In genomic region chr3:65527691-65528601, GRCm38 (mm10) we compare ENCODE assay signal across 8 mouse cellular contexts. TPM values are rescaled to one million over a fixed set of nuclear protein-coding genes. Genes with fewer than 3 reads are reported as not detected.
A peak's percentile ranks its signal among the peaks of the same experiment; 100 is the strongest.
DNase-seq lines count a peak whose midpoint lies in the region; ATAC-seq lines count a peak whose summit lies in the region.

Gene Tiparp, plus strand, starts transcription at chr3:65528410.

- H3K4me1 ChIP-seq in hindbrain, embryonic 12.5 days: peaks cover 8% of the 10 kb centered on the region; the same call in 1 of the 2 replicates

- peak within 1 kb of the TSS; percentile 79 for H3K4me2 ChIP-seq in hindbrain, embryonic 12.5 days (replicated peaks)

- DNase-seq in NIH3T3 (ENCODE audit: low read depth): peak; percentile 96
- DNase-seq in cerebellum, postnatal 10 days: peak; percentile 94 to 97
- DNase-seq in frontal cortex, postnatal 10 days (ENCODE audit: low spot score in 2 of 2): peak; percentile 84 to 86
- peak; percentile 87 to 93 for DNase-seq in layer of hippocampus, postnatal 14 days (ENCODE audit: low spot score in 2 of 2)
- peak; percentile 93 for DNase-seq in lung, postnatal 14 days
- DNase-seq in retina, adult 2 months (ENCODE audit: low read depth, low spot score): peak; percentile 87
- DNase-seq in thymus, postnatal 36 days: peak; percentile 90 to 93

- H3K9ac ChIP-seq in hindbrain, embryonic 12.5 days: peak within 1 kb of the TSS; percentile 91

- H3K9me3 ChIP-seq in hindbrain, embryonic 12.5 days (replicated peaks): no peaks in the 10 kb centered on the region

- no peaks in the 10 kb centered on the region for H3K27me3 ChIP-seq in hindbrain, embryonic 12.5 days

- peak; percentile 95 for ATAC-seq in hindbrain, embryonic 12.5 days (ENCODE audit: low FRiP score)

- H3K36me3 ChIP-seq in hindbrain, embryonic 12.5 days: peaks cover 10% of the 10 kb centered on the region

- H3K27ac ChIP-seq in hindbrain, embryonic 12.5 days: peak within 1 kb of the TSS; percentile 99

- WGBS in hindbrain, embryonic 12.5 days: under 1% methylated on average over 101 of the region's 109 CpGs

- H3K4me3 ChIP-seq in hindbrain, embryonic 12.5 days: peak within 1 kb of the TSS; percentile 91

RNA-seq across cellular contexts. Expression of gene Tiparp, which starts in this region (rescaled TPM):
- polyA plus RNA-seq in hindbrain, embryonic 12.5 days (2016; fragmentation: Nextera tagmentation; extraction: Ambion mirVana): 37.7 and 38.3 TPM in 2 replicates
- total RNA-seq in layer of hippocampus, postnatal 14 days (2021): 10 to 100 TPM; 19.3 to 19.6 TPM

Comparison
In these comparisons a context has a peak if more than half of its experiments do, and no peak if none do; other contexts are left out.
1. Peak in every context shown above with its lines: DNase-seq, ATAC-seq, H3K4me3 ChIP-seq and H3K27ac ChIP-seq.